Mouse (Mus musculus): ENCODE data around the gene Gm6370.
"Not testable (repeated sequence)": the region's sequence is repeated elsewhere in the genome, so short reads cannot be mapped to it uniquely, and the experiment has no call there.

Gene Gm6370

GRCm38 (mm10) chr5:146491063-146491462 lies at the start of gene Gm6370:
Gm6370 (plus strand) TSS chr5:146491363.
- not testable (repeated sequence) for DNase-seq

DNA sequence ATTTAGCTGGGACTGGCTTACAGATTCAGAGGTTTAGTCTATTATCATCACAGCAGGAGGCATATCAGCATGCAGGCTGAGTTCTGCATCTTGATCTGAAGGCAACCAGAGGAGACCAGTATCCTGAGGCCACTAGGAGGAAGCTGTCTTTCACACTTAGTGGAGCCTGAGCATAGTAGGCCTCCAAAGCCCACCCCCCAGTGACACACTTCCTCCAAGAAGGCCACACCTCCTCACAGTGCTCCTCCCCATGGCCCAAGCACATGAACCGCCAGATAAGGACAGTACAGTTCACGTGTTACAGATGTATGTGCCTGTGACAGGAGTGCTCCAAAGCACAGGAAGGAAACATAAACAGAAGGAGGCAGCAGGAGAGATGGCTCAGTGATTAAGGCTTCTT lies 48.4 kb upstream of the Gm6370 start:
- DNase-seq, result no peak

- DNase-seq, result no peak
Observed at GRCm38 (mm10) chr5:146446633-146447032, 44.5 kb upstream of the Gm6370 start.

- no peak for DNase-seq
Observed at GRCm38 (mm10) chr5:146451592-146452254, 39.4 kb upstream of the Gm6370 start.

DNA sequence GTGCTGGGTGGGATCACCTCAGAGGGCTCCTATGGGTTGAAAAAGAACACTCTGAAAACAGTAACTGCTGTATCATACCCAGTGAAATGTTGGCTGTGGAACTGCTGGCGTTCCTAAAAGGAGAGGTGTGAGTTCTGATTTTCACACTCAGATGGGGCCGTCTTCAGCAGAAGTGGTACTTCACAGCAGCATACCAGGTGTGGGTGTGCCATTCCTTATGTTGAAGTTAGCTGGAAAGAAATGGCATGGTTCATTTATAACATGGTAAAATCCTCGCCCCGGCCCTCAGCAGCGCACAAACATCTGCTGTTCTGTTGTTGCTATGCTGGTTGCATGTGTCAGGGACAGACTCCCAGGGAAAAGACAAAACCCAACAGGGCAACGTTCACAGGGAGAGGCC lies 37.6 kb upstream of the Gm6370 start:
- no peak for DNase-seq

DNA sequence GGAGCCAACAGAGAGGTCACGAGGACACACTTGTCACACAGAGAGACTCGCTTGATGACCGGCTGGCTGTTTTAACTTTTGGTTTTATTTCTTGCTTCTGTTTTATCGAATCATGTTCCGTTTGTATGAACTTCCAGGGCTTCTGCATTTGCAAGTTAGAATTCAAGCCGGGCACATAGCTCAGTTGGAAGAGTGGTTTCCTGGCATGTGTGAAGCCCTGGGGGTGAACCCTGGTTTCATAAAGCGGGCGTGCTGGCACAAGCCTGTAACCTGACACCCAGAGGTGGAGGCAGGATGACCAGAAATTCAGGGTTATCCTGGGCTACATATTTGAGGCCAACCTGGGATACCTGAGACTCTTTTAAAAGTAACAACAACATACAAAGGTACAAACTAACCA lies 29.6 kb upstream of the Gm6370 start:
- DNase-seq, result no peak

DNA sequence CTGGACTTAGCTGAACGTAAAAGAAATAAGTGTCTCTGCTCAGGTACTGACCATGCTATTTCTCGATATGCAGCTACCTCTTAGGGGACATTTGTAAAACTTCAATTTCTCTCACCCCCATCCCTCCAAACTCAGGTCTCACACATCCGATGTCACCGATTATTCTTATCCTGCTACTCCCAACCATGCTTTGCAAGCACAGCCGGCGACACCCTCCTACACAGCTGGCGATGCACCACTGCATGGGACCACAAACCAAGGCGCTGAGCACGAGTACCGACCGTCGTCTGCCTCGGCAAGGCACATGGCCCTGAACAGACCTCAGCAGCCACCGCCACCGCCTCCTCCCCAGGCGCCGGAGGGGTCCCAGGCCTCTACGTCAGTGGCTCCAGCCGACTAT lies 24.5 kb upstream of the Gm6370 start:
- DNase-seq, result no peak

DNA sequence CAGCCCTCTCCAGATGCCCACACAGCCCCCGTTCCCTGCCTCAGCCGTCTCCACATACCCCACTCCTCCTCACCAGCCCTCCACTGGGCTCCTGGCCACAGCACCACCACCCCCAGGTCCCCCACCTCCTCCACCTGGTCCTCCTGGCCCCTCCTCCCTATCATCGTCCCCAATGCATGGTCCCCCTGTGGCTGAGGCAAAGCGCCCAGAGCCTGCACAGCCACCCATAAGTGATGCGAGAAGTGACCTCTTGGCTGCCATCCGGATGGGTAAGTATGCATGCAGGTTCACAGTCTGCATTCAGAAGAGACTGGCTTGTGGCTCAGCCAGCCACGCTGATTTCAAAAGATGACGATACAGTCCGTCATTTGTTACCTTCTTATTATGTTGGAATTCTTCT lies 22.9 kb upstream of the Gm6370 start:
- DNase-seq, result no peak

DNA sequence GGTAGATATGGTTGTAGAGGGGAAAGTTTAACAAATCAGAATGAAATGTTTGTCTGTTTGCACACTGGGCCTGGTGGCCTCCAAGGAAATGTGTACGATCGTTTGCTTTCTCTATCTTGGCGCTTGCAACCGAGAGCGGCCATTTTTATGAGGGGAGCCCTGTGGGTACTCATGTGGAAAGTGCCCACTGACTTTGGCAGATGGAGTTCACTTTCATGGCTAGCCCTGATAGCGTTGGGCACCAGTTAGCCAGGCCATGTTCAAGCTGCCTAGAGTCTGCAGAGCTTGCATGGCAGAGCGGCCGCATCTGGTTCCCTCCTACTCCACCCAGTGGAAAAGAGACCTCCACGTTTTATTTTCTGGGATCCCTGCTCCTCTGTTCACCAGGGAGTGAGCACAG lies 20.3 kb upstream of the Gm6370 start:
- DNase-seq, result no peak

DNA sequence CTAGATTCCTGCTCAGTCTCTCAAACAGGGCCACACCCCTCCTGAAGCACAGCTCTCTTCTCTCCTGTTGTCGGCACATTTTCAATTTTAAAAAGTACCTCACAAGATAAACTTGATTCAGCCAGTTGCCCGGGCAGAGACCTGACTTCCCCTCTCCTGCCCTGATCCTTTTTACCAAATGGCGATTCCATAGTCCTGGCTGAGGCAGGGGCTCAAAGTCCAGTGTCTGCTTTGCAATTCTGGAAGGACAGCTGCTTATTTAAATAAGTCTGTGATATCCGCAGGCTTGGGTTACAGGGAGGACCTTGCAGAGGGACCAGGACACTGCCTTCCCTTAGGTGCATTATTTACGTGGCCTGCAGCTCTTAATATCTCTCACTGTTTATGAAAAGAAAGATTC lies 19.9 kb upstream of the Gm6370 start:
- no peak for DNase-seq

- no peak for DNase-seq
Observed at GRCm38 (mm10) chr5:146471821-146472220, 19.3 kb upstream of the Gm6370 start.

- DNase-seq, result peak; percentile 42
Observed at GRCm38 (mm10) chr5:146479564-146479963, 11.6 kb upstream of the Gm6370 start.

DNA sequence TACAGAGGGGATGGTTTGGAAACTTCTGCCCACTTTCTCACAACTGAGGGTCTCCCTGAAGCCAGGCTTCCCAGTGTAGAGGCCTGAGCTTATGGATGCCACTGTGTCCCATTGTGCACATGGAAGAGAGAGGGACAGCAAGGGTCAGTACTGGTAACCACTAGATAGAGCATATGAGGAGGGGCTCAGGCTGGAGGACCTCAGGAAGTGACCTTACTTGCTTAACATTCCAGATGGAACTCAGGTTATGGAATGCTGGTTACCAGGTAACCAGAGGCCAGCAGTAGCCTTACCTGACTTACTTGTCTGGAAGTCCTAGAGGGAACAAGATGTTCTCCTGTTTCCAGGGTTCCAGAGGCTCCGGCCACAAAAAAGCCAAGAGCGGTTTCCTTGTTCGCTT lies 9.5 kb upstream of the Gm6370 start, which contains the start of gene Gm6408:
Gene Gm6408 (plus strand): TSS at position 301 of the 400 bp plus-strand sequence.
- not testable (repeated sequence) for DNase-seq

- DNase-seq, result peak; percentile 14
Observed at GRCm38 (mm10) chr5:146488959-146489358, 2.2 kb upstream of the Gm6370 start.

DNA sequence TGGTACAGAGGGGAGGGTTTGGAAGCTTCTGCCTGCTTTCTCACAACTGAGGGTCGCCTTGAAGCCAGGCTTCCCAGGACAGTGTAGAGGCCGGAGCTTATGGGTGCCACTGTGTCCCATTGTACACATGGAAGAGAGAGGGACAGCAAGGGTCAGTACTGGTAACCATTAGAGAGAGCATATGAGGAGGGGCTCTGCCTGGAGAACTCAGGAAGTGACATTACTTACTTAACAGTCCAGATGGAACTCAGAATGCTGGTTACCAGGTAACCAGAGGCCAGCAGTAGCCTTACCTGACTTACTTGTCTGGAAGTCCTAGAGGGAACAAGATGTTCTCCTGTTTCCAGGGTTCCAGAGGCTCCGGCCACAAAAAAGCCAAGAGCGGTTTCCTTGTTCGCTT lies 10.9 kb downstream of the Gm6370 start, which contains the start of gene 4930449I24Rik:
Gene 4930449I24Rik (plus strand): TSS at position 301 of the 400 bp plus-strand sequence.
- not testable (repeated sequence) for DNase-seq

- DNase-seq, result not testable (repeated sequence)
Observed at GRCm38 (mm10) chr5:146513823-146514222, 22.7 kb downstream of the Gm6370 start, which contains the start of gene Gm3402. Gm3402 (plus strand) TSS chr5:146514123.

DNA sequence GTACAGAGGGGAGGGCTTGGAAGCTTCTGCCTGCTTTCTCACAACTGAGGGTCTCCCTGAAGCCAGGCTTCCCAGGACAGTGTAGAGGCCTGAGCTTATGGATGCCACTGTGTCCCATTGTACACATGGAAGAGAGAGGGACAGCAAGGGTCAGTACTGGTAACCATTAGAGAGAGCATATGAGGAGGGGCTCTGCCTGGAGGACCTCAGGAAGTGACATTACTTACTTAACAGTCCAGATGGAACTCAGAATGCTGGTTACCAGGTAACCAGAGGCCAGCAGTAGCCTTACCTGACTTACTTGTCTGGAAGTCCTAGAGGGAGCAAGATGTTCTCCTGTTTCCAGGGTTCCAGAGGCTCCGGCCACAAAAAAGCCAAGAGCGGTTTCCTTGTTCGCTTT lies 34.3 kb downstream of the Gm6370 start, which contains the start of gene Gm3404:
Gene Gm3404 (plus strand): TSS at position 301 of the 400 bp plus-strand sequence.
- DNase-seq, result not testable (repeated sequence)

DNA sequence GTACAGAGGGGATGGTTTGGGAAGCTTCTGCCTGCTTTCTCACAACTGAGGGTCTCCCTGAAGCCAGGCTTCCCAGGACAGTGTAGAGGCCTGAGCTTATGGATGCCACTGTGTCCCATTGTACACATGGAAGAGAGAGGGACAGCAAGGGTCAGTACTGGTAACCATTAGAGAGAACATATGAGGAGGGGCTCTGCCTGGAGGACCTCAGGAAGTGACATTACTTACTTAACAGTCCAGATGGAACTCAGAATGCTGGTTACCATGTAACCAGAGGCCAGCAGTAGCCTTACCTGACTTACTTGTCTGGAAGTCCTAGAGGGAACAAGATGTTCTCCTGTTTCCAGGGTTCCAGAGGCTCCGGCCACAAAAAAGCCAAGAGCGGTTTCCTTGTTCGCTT lies 46.2 kb downstream of the Gm6370 start, which contains the start of gene Gm3409:
Gene Gm3409 (plus strand): TSS at position 301 of the 400 bp plus-strand sequence.
- not testable (repeated sequence) for DNase-seq
